Mouse (Mus musculus): ENCODE measurements around the gene Clstn2.

The Clstn2 gene

GRCm38 (mm10) chr9:97679106-97679505 lies 353.9 kb downstream of the Clstn2 start:
- no peak for DNase-seq (ENCODE audit: low spot score)

GRCm38 (mm10) chr9:97677075-97677474 lies 355.9 kb downstream of the Clstn2 start:
- DNase-seq (ENCODE audit: low spot score), result no peak

DNA sequence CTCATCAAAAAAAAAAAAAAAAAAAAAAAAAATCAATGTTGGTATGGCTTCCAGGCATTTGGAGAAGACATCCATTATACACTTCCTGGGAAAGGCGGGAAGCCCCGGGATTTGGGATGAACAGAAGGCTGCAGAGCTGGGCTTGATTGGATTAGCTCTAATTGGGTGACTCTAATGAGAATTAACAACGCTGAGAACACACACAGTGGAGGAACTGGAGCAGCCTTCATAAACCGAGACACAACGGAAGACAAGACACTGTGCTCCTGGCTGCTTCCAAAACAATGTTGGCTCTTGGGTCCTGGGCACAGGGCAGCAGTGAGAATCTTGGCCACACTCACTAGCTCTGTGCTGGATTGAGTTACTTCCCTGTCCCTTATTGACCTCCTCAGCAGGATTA lies 360.3 kb downstream of the Clstn2 start:
- no peak for DNase-seq (ENCODE audit: low spot score)

GRCm38 (mm10) chr9:97672224-97672623 lies 360.8 kb downstream of the Clstn2 start:
- no peak for DNase-seq (ENCODE audit: low spot score)

DNA sequence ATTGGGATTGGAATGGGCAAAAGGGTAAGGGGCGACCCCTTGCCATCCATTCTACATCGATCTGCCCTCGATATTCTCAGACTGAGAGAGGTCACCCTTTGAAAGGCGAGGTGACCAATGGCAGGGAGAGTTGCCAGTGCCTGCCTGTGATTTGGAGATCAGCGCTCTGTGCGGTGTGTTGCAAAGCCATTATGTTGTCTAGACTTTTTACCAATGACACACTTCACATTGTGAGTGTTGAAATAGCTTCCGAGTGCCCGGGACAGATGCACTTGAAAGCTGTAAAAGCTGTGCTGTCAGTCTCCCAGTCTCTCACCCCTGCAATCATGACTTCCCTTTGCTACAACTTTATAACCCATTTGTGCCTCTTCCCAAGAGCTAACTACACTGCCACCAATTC lies 362.3 kb downstream of the Clstn2 start:
- no peak for DNase-seq (ENCODE audit: low spot score)

DNA sequence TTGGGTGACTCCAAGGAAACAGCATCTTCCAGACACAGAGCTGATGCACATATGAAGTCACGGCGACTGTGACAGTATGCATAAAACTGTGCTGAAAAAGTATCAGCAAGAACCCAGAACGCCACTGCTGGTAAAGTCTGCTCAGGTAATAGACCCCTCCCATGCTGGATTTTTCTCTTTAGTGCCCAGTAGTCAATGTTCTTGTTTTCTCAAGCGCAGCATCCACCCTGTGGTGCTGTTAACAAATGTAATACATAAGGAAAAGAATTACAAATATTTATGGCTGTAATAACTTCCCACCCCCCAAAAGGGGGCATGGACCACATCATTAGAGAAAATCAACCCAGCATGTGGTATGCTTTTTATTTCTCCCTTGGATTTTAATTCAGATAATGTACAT lies 372.0 kb downstream of the Clstn2 start:
- DNase-seq (ENCODE audit: low spot score), result no peak

DNA sequence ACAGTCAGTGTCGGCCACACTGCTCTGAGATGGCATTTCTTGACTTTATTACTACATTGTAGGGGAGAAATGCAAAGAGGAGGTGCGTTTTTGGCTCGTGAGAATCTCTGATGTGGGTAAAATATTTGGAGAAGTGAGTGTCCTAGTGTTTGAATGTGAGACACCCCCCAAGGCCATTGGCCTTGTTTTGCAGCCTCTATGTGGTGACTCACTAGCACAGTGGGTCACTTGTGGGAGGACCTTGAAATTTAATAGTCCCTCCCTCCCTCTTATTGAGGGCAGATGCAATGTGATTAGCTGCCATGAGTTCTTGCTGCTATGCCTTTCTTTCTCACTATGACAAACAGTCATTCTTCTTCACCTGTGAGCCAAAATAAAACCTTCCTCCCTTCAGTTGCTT lies 374.2 kb downstream of the Clstn2 start:
- DNase-seq (ENCODE audit: low spot score), result no peak

GRCm38 (mm10) chr9:97648409-97648808 lies 384.6 kb downstream of the Clstn2 start:
- no peak for DNase-seq (ENCODE audit: low spot score)

DNA sequence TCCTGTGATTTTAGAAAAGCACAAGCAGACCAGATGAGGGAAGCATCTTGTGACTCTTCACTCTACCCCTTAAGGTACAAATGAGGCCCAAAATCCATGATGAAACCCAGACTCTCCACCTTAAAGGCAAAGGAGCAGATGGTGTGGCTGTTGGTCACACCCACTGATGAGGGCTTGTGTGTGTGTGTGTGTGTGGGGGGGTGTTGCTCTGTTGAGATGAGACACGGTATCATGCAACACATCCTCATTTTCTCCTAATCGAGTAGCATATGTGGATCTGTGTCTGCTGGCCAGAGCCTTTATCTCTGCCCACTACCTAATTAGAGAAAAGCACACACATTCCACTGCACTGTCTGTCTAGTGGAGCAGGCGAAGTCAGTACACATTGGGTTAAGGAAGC lies 387.2 kb downstream of the Clstn2 start:
- DNase-seq (ENCODE audit: low spot score), result no peak

DNA sequence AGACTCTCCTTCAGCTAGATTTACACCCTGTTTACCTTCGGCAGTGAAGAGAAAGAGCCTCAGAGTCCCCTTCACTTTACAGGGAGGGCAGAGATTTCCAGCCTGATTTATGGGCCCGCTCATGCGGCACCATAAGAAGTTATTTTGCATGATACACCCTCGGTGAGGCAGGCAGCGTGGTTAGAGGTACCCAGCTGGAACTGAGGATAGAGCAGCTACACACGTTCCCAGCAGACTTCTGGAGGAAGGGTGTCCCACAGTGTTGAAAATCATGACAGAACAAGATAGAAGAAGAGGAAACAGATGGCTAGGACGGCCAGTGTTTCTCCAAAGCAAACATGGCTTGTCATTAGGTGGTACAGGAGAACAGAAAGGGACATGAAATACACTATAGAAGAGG lies 390.6 kb downstream of the Clstn2 start:
- DNase-seq (ENCODE audit: low spot score), result no peak

DNA sequence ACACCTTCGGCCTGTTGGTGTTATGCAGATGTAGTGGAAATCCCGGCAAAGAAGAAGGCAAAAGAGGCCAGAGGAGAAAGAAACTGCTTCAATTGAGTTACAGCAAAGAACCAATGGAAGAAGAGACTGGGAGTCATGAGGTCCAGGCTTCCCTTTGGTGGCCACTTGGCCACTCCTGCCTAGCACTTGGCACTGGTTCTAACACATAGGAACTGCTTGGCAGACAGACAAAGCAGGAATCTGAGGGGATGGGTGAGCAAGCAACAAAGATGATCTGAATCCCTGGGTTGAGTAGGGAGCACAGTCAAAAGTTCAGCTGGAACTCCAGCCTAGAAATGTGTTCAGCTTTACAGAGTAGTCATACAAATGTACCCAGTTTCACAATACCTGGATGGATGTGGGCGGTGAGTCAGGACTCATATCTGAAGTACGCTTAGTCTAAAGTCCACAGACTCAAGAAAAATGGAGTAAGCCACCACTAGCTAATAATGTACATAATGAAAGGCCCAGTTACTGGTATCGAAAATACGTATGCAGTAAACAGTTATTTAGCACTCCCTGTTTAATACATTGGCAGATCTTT lies 392.9 kb downstream of the Clstn2 start:
- DNase-seq (ENCODE audit: low spot score), result no peak

- no peak for DNase-seq (ENCODE audit: low spot score)
Measured at GRCm38 (mm10) chr9:97638683-97639354, 394.2 kb downstream of the Clstn2 start.

DNA sequence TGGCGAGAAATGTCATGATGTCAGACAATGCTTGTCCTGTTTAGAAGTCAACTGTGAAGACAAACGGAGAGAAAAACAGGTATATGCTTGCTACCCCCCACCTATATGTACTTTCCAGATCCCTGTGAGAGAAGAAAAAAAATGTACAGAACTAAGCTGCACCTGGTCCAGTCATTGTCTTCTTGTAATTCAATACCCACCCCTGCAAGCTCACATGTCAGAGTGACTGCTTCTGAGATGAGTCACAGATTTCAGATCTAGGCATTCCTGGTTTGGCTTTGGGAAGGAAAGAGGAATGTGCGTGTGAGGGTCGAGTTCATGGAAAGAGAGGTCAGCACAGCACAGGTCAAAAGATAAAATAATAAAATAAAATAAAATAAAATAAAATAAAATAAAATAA lies 397.6 kb downstream of the Clstn2 start:
- no peak for DNase-seq (ENCODE audit: low spot score)

GRCm38 (mm10) chr9:97634831-97635230 lies 398.1 kb downstream of the Clstn2 start:
- no peak for DNase-seq (ENCODE audit: low spot score)

DNA sequence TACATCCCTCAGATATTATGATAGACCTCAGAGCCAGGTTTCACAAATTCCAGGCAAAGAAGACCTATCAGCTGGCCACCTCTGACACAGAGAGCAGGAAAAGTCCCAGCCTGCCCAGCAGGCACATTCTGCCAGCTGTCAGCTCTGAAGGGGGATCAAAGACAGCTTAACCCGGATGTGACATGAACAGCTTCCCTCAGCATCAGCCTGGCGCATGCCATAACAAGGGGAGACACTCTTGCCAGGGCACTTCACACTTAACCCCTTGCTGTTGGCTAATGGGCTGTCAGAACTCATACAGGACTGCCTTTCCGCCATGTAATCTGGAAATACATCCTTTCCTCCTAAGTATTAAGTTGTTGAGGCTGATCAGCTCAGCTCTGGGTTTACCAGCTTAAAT lies 403.8 kb downstream of the Clstn2 start:
- DNase-seq (ENCODE audit: low spot score), result no peak

DNA sequence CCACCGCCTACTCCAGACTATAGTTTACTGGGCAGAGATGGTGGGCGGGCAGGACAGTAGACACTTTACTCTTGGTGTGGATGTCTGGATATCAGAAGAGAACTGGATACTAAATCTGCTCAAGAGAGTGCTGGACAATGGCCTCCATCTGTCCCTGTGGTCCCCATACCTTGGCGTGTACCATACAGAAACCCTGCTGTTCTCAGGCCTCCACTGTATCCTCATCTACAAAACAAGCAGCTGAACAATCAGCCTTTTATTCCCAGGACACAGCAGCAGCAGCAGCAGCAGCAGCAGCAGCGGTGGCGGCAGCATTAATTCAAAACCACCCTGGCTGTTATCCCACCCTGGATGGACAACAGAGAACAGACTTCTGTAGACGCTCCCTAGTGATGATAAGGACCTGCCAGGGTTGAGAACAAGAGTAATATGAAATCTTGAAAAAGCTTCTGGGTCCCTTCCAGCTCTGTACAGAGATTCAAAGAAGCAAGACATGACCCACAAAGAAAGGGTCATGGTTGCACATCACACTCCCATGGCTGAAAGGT lies 404.5 kb downstream of the Clstn2 start:
- no peak for DNase-seq (ENCODE audit: low spot score)

DNA sequence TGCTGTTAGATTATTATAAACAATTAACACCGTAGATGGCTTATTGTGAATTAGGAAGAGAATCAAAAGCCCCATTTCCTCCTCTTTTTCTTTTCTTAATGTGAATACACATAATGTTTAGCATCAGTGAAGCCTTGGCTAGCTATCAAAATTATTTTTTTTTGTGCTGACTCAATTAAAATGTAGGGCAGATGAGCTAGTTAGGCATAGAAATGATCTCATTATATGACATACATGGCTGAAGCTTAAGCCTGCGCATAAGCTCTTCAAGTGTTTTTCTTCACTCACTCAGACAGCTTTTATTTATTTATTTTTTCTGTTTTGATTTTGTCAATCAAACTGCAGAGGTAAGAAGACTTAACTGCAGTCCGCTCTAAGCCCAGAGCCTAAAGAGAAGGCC lies 405.1 kb downstream of the Clstn2 start:
- DNase-seq (ENCODE audit: low spot score), result no peak

DNA sequence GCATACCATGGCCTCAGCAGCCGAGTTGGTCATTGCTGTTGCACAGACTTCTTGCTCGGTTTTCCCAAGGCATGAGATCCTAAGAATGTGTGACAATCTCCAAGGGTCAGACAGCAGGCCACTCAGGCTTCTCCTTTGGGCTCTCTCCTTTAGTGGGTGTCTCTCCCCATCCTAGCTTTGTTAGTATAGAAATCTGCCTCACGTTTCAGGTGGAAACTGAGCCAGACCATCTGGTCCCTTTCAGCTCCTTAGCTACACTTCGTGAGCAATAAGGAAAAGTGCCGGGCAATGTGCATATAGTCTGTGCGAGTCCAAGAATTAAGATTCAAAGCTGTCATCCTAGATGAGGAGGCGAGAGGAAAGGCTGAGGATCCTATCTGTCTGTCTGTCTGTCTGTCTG lies 422.4 kb downstream of the Clstn2 start:
- no peak for DNase-seq (ENCODE audit: low spot score)

- no peak for DNase-seq (ENCODE audit: low spot score)
Measured at GRCm38 (mm10) chr9:97603729-97604128, 429.3 kb downstream of the Clstn2 start.

GRCm38 (mm10) chr9:97602476-97602875 lies 430.5 kb downstream of the Clstn2 start:
- DNase-seq (ENCODE audit: low spot score), result no peak

DNA sequence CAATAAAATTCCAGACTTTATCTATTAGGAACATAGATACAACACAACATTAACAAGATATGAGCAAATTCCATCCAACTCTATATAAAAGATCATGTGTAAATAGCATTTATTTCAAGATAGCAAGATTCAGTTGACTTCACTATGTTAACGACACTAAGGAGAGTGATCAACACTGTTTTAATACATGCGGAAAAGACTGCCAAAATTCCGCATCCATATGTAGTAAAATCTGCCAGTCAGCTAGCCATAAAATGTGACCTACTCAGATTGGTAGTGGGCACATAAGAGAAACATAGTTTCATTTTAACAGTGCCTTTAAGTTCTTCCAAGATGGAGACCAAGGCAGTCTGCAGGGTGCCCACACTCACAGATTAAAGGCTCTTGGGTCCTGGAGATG lies 434.0 kb downstream of the Clstn2 start:
- no peak for DNase-seq (ENCODE audit: low spot score)

DNA sequence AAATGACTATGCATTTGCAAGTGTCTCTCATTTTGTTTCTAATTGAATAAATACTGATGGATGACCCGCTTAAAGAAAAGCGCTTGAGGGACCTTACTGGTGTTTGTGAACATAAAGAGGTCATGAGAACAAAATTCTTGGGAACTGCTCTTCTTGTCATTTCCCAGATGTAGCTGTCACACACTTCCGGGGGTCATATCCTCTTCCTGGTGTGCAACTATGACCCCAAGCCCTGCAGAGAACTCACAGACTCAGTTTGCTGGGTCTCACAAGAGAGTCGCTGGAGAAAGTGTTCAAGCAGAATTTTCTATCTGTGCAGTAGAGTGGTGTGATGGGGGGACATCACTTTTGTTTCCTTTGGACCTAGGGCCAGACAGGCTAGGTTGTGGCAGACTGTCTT lies 442.3 kb downstream of the Clstn2 start:
- DNase-seq (ENCODE audit: low spot score), result no peak

- no peak for DNase-seq (ENCODE audit: low spot score)
Measured at GRCm38 (mm10) chr9:97570881-97571280, 462.1 kb downstream of the Clstn2 start.

DNA sequence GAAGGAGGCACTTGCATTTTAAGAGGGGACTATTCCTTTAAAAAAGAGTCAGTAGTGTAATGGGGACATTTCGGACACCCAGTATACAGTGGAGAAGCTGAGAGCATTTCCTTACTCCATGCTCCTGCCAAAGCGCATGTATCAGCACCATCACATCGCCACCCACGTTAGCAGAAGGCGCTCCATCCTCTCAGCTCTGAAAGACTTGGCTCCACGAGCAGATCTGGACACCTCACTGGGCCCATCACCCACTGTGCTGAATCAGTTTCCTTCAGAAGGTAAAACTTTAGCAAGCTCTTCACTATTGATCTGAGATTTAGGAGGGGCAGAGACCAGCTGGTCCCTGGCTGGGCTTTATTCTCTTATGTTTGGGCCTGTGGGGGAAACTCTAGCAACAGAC lies 469.9 kb downstream of the Clstn2 start:
- DNase-seq (ENCODE audit: low spot score), result no peak

Measured in urinary bladder, postnatal 25 days (tissue).